Mouse (Mus musculus): ENCODE results near the gene Rnf207. TPM values are rescaled to one million over a fixed set of nuclear protein-coding genes. Genes with fewer than 3 reads are reported as not detected.

Gene Rnf207
- total RNA-seq, 2 experiments from 2014 or later: 10.2 to 17.0 TPM

- intact Hi-C loops (cut with DNase I): loop anchor here (5.0 kb wide), 1 partner anchor 155 kb away; no protein-coding TSS in a partner anchor
- no peak for DNase-seq (ENCODE audit: low spot score in 2 of 2)
These were observed 19.0 kb upstream of the Rnf207 start for GRCm38 (mm10) chr4:152337772-152338171.

GRCm38 (mm10) chr4:152333587-152333986 is 14.8 kb upstream of the Rnf207 start:
- intact Hi-C loops (cut with DNase I): loop anchor here (5.0 kb wide), 2 partner anchors 49 to 99 kb away; no protein-coding TSS in a partner anchor
- DNase-seq (ENCODE audit: low spot score in 2 of 2): no peak

- DNase-seq (ENCODE audit: low spot score in 2 of 2): peak in 1 of 2 experiments; percentile 67
- intact Hi-C loops (cut with DNase I): loop anchor here (5.0 kb wide), 2 partner anchors 49 to 99 kb away; no protein-coding TSS in a partner anchor
These were observed 14.2 kb upstream of the Rnf207 start for GRCm38 (mm10) chr4:152332952-152333351.

GRCm38 (mm10) chr4:152328691-152329090 is 9.9 kb upstream of the Rnf207 start:
- no peak for DNase-seq (ENCODE audit: low spot score in 2 of 2)
- intact Hi-C loops (cut with DNase I): no loop called here

- no peak for DNase-seq (ENCODE audit: low spot score in 2 of 2)
- intact Hi-C loops (cut with DNase I): no loop called here
These were observed 7.8 kb upstream of the Rnf207 start for GRCm38 (mm10) chr4:152326543-152326942.

- intact Hi-C loops (cut with DNase I): no loop called here
These were observed 7.0 kb upstream of the Rnf207 start, which contains the start of gene Rpl22 for GRCm38 (mm10) chr4:152325574-152326411. TSS of gene Rpl22 (plus strand) at chr4:152325742.

GRCm38 (mm10) chr4:152324641-152325562 is 6.1 kb upstream of the Rnf207 start:
- no peak for DNase-seq (ENCODE audit: low spot score in 2 of 2)
- intact Hi-C loops (cut with DNase I): no loop called here

More at GRCm38 (mm10) chr4:152325574-152326411, 7.0 kb upstream of the Rnf207 start, which contains the start of gene Rpl22:
- DNase-seq (ENCODE audit: low spot score in 2 of 2): peak; percentile 95

- intact Hi-C loops (cut with DNase I): no loop called here
- DNase-seq (ENCODE audit: low spot score in 2 of 2): no peak
These were observed 2.7 kb upstream of the Rnf207 start for GRCm38 (mm10) chr4:152321464-152321863.

GRCm38 (mm10) chr4:152317631-152318033 is 1.2 kb downstream of the Rnf207 start:
- intact Hi-C loops (cut with DNase I): no loop called here
- no peak for DNase-seq (ENCODE audit: low spot score in 2 of 2)

GRCm38 (mm10) chr4:152315498-152316213 is 3.1 kb downstream of the Rnf207 start:
- peak; percentile 43 to 48 for DNase-seq (ENCODE audit: low spot score in 2 of 2)
- intact Hi-C loops (cut with DNase I): no loop called here

- intact Hi-C loops (cut with DNase I): no loop called here
- DNase-seq (ENCODE audit: low spot score in 2 of 2): no peak
These were observed 4.9 kb downstream of the Rnf207 start for GRCm38 (mm10) chr4:152313934-152314333.

- peak; percentile 24 to 45 for DNase-seq (ENCODE audit: low spot score in 2 of 2)
- intact Hi-C loops (cut with DNase I): no loop called here
These were observed 5.6 kb downstream of the Rnf207 start for GRCm38 (mm10) chr4:152313211-152313632.

GRCm38 (mm10) chr4:152312186-152312585 is 6.6 kb downstream of the Rnf207 start:
- DNase-seq (ENCODE audit: low spot score in 2 of 2): no peak
- intact Hi-C loops (cut with DNase I): no loop called here

- intact Hi-C loops (cut with DNase I): no loop called here
These were observed 11.3 kb downstream of the Rnf207 start for GRCm38 (mm10) chr4:152307542-152307941.

GRCm38 (mm10) chr4:152305991-152306390 is 12.8 kb downstream of the Rnf207 start:
- no peak for DNase-seq (ENCODE audit: low spot score in 2 of 2)
- intact Hi-C loops (cut with DNase I): no loop called here

More at GRCm38 (mm10) chr4:152307542-152307941, 11.3 kb downstream of the Rnf207 start:
- no peak for DNase-seq (ENCODE audit: low spot score in 2 of 2)

- intact Hi-C loops (cut with DNase I): no loop called here
- no peak for DNase-seq (ENCODE audit: low spot score in 2 of 2)
These were observed 14.1 kb downstream of the Rnf207 start for GRCm38 (mm10) chr4:152304685-152305084.

GRCm38 (mm10) chr4:152303172-152303571 is 15.6 kb downstream of the Rnf207 start:
- intact Hi-C loops (cut with DNase I): no loop called here

GRCm38 (mm10) chr4:152302012-152302411 is 16.8 kb downstream of the Rnf207 start:
- no peak for DNase-seq (ENCODE audit: low spot score in 2 of 2)
- intact Hi-C loops (cut with DNase I): no loop called here

More at GRCm38 (mm10) chr4:152303172-152303571, 15.6 kb downstream of the Rnf207 start:
- DNase-seq (ENCODE audit: low spot score in 2 of 2): no peak

- no peak for DNase-seq (ENCODE audit: low spot score in 2 of 2)
- intact Hi-C loops (cut with DNase I): no loop called here
These were observed 18.4 kb downstream of the Rnf207 start for GRCm38 (mm10) chr4:152300375-152300774.
